Mouse (Mus musculus): Measurements from ENCODE around the gene Stxbp5. TPM values are rescaled to one million over a fixed set of nuclear protein-coding genes. Genes with fewer than 3 reads are reported as not detected.
A peak's percentile ranks its signal among the peaks of the same experiment; 100 is the strongest.

Gene Stxbp5
- polyA plus RNA-seq, 1 experiment = 21.3 TPM

DNA sequence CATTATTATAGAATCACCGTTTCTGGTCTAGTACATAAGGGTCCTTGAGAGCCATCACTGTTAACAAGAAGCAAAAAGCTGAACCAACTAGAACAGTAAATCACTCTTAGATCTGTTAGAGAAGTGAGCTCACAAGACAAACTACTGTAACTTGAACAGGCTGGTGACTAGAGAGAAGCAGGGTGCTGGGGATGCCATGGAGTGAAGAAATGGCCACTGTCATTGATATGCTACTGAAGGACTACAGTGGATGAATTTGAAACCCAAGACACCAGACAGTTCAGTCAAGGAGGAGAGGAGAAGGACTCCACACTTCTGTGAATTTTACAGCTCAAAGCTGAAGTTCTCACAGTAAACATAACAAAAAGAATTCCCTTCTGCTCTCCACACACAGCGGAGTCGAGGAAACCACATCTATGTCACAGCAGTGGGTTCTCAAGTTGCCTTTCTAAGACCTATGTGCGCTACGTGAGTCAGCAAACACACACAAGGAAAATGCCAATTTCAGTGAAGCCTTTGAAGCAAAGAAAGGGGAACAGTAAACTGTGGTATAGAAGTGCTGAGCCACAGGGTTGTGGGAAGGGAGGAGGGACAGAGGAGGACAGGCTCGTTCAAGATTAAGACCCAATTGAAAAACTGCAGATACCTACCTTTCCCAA is 20.7 kb downstream of the Stxbp5 start:
- no peaks in the 10 kb centered on the region for H3K27me3 ChIP-seq (ENCODE audit: control insufficient read depth, insufficient read depth, low read length)
- no peak overlapping the region for H3K27ac ChIP-seq (ENCODE audit: insufficient read depth, low read depth, low read length)
- 0 out of 2 replicates have a peak, but pooled peaks cover 4% of the 10 kb centered on the region for H3K36me3 ChIP-seq (ENCODE audit: control insufficient read depth, insufficient read depth, low read length)
- peaks cover 5% of the 10 kb centered on the region; the same call in 1 of the 2 replicates for H3K4me1 ChIP-seq (ENCODE audit: control insufficient read depth, insufficient read depth, insufficient read length, low read length)
- WGBS = 77% methylated on average over 6 of the region's 6 CpGs
- TF ChIP-seq CTCF (IDR thresholded peaks at IDR 0.05; ENCODE audit: extremely low read depth, insufficient read length, insufficient replicate concordance, low read depth, low read length) (no peak), POLR2A (IDR thresholded peaks at IDR 0.05; ENCODE audit: low read depth, low read length) (no peak)
- no peak overlapping the region for H3K4me3 ChIP-seq (ENCODE audit: low read depth, low read length)

DNA sequence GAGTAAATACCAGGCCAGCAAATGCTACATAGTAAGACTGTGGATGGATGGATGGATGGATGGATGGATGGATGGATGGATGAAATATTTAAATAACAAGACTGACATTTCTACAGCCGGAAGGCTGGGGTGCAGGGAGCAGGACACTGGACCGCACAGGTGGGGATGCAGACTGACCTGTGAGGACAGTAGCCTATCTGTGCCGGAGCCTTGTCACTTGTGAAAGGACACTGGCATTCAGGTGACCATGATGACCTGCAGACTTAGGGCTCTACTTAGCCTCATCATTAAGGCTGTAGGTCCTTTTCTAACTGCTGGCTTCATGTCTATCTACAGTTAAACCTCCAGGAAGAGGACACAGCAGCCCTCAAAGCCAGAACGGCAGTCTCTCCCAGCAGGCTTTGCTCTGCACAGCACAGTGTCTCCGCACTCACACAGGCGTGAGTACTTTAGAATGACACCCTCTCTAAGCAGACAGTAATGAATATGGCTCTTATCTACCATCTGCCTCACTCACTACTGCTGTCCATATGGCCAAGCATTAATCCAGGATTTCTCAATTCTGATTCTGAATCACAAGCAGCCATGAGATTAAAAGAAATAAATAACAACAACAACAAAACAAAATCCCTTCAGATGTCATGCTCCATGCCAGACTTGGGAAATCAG is 21.9 kb downstream of the Stxbp5 start:
- 91% methylated on average over 6 of the region's 6 CpGs for WGBS
- TF ChIP-seq POLR2A (IDR thresholded peaks at IDR 0.05; ENCODE audit: low read depth, low read length) (no peak), CTCF (IDR thresholded peaks at IDR 0.05; ENCODE audit: extremely low read depth, insufficient read length, insufficient replicate concordance, low read depth, low read length) (no peak)
- Histone ChIP-seq H3K27ac (ENCODE audit: insufficient read depth, low read depth, low read length) (no peak overlapping the region), H3K27me3 (ENCODE audit: control insufficient read depth, insufficient read depth, low read length) (no peaks in the 10 kb centered on the region), H3K4me3 (ENCODE audit: low read depth, low read length) (no peak overlapping the region), H3K4me1 (ENCODE audit: control insufficient read depth, insufficient read depth, insufficient read length, low read length) (peaks cover 9% of the 10 kb centered on the region), H3K36me3 (ENCODE audit: control insufficient read depth, insufficient read depth, low read length) (0 out of 2 replicates have a peak, but pooled peaks cover 4% of the 10 kb centered on the region)

DNA sequence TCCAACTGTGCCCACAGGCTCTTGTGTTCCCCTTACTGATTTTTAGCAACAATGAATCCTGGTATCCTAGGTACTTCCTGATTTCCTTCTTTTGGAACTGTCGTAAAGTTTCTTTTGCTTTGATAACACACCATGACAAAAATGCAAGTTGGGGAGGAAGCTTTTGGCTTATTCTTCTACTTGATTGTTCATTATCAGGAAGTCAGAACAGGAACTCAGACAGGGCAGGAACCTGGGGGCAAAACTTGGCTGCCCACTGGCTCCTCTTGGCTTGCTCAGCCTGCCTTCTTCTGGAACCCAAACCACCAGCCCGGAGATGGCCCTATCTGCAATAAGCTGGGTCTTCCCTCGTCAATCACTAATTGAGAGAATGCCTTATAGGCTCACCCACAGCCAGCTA is 25.0 kb downstream of the Stxbp5 start:
- 43% methylated on average over 3 of the region's 3 CpGs for WGBS
- no peak for TF ChIP-seq POLR2A (IDR thresholded peaks at IDR 0.05; ENCODE audit: low read depth, low read length)
- no peak for TF ChIP-seq CTCF (IDR thresholded peaks at IDR 0.05; ENCODE audit: extremely low read depth, insufficient read length, insufficient replicate concordance, low read depth, low read length)
- Histone ChIP-seq H3K27me3 (ENCODE audit: control insufficient read depth, insufficient read depth, low read length) (no peaks in the 10 kb centered on the region), H3K27ac (ENCODE audit: insufficient read depth, low read depth, low read length) (peak overlapping the region; percentile 41; the same call in 1 of the 2 replicates), H3K4me1 (ENCODE audit: control insufficient read depth, insufficient read depth, insufficient read length, low read length) (peaks cover 9% of the 10 kb centered on the region), H3K36me3 (ENCODE audit: control insufficient read depth, insufficient read depth, low read length) (0 out of 2 replicates have a peak, but pooled peaks cover 5% of the 10 kb centered on the region), H3K4me3 (ENCODE audit: low read depth, low read length) (no peak overlapping the region)

DNA sequence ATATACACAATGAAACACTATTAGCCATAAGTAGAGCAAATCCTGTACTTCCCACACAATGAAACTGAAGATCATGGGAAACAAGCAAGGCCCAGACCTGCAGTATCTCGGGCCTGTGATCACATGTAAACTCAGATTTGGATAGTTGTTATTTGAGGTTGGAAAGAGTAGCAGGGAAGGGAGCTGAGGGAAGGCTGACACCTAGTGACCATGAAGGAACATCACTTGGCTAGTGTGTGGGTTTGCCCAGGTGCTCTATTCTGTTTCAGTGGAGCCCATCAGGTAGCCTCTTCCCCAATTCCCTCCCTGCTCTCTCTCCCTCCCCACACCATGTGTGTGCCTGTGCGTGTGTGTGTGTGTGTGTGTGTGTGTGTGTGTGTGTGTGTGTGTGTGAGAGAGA is 28.7 kb downstream of the Stxbp5 start:
- Histone ChIP-seq H3K36me3 (ENCODE audit: control insufficient read depth, insufficient read depth, low read length) (peaks cover 4% of the 10 kb centered on the region; the same call in 1 of the 2 replicates), H3K4me3 (ENCODE audit: low read depth, low read length) (no peak overlapping the region), H3K27me3 (ENCODE audit: control insufficient read depth, insufficient read depth, low read length) (no peaks in the 10 kb centered on the region), H3K27ac (ENCODE audit: insufficient read depth, low read depth, low read length) (no peak overlapping the region), H3K4me1 (ENCODE audit: control insufficient read depth, insufficient read depth, insufficient read length, low read length) (peaks cover 9% of the 10 kb centered on the region)
- WGBS = 57% methylated on average over 2 of the region's 2 CpGs
- TF ChIP-seq POLR2A (IDR thresholded peaks at IDR 0.05; ENCODE audit: low read depth, low read length) (no peak), CTCF (IDR thresholded peaks at IDR 0.05; ENCODE audit: extremely low read depth, insufficient read length, insufficient replicate concordance, low read depth, low read length) (peak; percentile 9; the same call in 1 of the 2 replicates)

DNA sequence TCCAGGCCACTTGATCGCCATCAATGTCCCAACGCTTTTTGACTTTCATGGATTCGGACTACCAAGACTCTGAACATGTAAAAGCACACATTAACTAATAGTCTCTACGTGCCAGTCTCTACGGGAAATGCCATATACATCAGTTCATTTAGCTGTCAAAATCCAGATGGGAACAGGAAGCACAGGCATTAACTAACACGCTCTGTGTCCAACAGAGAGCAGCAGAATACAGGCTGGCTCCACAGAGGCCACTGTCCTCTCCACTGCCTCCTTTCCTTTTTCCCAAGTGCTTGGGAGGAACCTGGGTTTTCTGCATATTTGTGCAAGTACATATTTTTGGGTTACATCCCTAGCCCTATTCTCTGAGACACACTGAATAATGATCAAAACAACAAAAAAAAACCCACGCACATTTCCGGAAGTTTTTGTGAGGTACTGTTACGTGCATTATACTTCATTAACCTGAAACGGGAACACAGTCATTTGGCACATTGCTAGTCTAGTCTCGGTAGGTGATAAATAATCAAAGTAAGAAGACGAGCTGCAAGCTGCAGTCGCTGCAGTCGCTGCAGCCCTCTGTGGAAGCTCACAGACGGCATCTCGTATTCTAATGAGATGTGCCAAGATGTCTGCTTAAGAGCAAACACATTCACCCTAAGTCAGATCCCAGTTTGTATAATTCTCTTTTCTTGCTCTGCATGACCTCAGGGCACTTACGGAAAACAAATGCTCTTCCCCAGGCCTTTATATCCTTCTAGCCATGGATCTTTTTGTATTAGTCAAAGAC is 33.9 kb downstream of the Stxbp5 start:
- H3K27ac ChIP-seq (ENCODE audit: insufficient read depth, low read depth, low read length) = no peak overlapping the region
- peaks cover 4% of the 10 kb centered on the region; the same call in 1 of the 2 replicates for H3K36me3 ChIP-seq (ENCODE audit: control insufficient read depth, insufficient read depth, low read length)
- TF ChIP-seq CTCF (IDR thresholded peaks at IDR 0.05; ENCODE audit: extremely low read depth, insufficient read length, insufficient replicate concordance, low read depth, low read length) = no peak
- TF ChIP-seq POLR2A (IDR thresholded peaks at IDR 0.05; ENCODE audit: low read depth, low read length) = no peak
- no peaks in the 10 kb centered on the region for H3K4me1 ChIP-seq (ENCODE audit: control insufficient read depth, insufficient read depth, insufficient read length, low read length)
- 84% methylated on average over 17 of the region's 17 CpGs for WGBS
- no peaks in the 10 kb centered on the region for H3K27me3 ChIP-seq (ENCODE audit: control insufficient read depth, insufficient read depth, low read length)
- H3K4me3 ChIP-seq (ENCODE audit: low read depth, low read length) = no peak overlapping the region

DNA sequence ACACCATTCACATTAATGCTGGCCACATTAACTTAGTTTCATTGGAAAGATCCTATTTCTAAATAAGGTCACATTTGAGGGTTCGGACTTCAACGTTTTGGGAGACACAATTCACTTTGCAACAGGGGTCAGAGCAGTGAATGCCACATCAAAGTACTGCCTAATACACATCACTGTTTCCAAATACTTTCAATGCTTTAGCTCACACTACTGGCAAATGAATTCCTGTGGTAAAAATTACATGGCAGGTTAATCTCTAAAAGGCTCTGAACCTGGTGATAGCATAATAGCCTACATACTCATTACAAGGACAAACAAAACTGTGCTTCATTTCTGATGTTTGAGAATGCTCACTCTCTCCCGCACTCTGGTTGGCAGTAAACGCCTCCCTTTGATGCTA is 40.9 kb downstream of the Stxbp5 start:
- no peak overlapping the region for H3K27ac ChIP-seq (ENCODE audit: insufficient read depth, low read depth, low read length)
- TF ChIP-seq CTCF (IDR thresholded peaks at IDR 0.05; ENCODE audit: extremely low read depth, insufficient read length, insufficient replicate concordance, low read depth, low read length) (no peak), POLR2A (IDR thresholded peaks at IDR 0.05; ENCODE audit: low read depth, low read length) (no peak)
- H3K4me3 ChIP-seq (ENCODE audit: low read depth, low read length) = no peak overlapping the region
- 90% methylated on average over 4 of the region's 4 CpGs for WGBS
- no peaks in the 10 kb centered on the region for H3K27me3 ChIP-seq (ENCODE audit: control insufficient read depth, insufficient read depth, low read length)
- H3K36me3 ChIP-seq (ENCODE audit: control insufficient read depth, insufficient read depth, low read length) = peaks cover 6% of the 10 kb centered on the region
- H3K4me1 ChIP-seq (ENCODE audit: control insufficient read depth, insufficient read depth, insufficient read length, low read length) = no peaks in the 10 kb centered on the region

All from small intestine, adult 2 months (tissue).